Mouse (Mus musculus) MEL (cell line): Measurements from ENCODE around the gene Tlx1. TPM values are rescaled to one million over a fixed set of nuclear protein-coding genes. Genes with fewer than 3 reads are reported as not detected.

ENCODE experiments used
- DNase-seq: peaks from one replicate; pipeline ENCODE4 v3.0.0; 2011; ENCODE audit warnings: low read depth, low spot score
- H3K27ac ChIP-seq: 2 replicates; pipeline ENCODE4 v1.5.1; 2012; ENCODE audit warnings: low read depth, mild to moderate bottlenecking, control low read depth, low read length, moderate library complexity; ENCODE audit not compliant: control insufficient read depth
- H3K27me3 ChIP-seq, 2 experiments: fragments of 150-350 bp in 1 of 2; sonication (generic) in 1 of 2; 2 replicates each; pipeline ENCODE4 v1.6.1; 2012; ENCODE audit warnings: low read length in 2 of 2, mild to moderate bottlenecking in 2 of 2, improper control_type of control experiment in 1 of 2, moderate library complexity in 1 of 2; ENCODE audit not compliant: insufficient read depth in 2 of 2, control insufficient read depth in 1 of 2
- H3K36me3 ChIP-seq, 2 experiments: 2 replicates each; pipeline ENCODE4 v1.6.1; 2012 to 2014; ENCODE audit warnings: low read length in 2 of 2, improper control_type of control experiment in 1 of 2, inconsistent platforms in 1 of 2, mild to moderate bottlenecking in 1 of 2; ENCODE audit not compliant: insufficient read depth in 2 of 2, control insufficient read depth in 1 of 2
- H3K4me1 ChIP-seq, 2 experiments: fragments of 150-350 bp in 1 of 2; sonication (generic) in 1 of 2; 2 replicates each; pipeline ENCODE4 v1.6.1; 2012; ENCODE audit warnings: low read length in 2 of 2, improper control_type of control experiment in 1 of 2, mild to moderate bottlenecking in 1 of 2; ENCODE audit not compliant: insufficient read depth in 2 of 2, control insufficient read depth in 1 of 2
- H3K4me3 ChIP-seq, 2 experiments: fragments of 150-350 bp in 1 of 2; sonication (generic) in 1 of 2; 2 replicates each; pipeline ENCODE4 v1.5.1; 2012; ENCODE audit warnings: low read depth in 2 of 2, low read length in 2 of 2, mild to moderate bottlenecking in 2 of 2, moderate library complexity in 2 of 2, control low read depth in 1 of 2, improper control_type of control experiment in 1 of 2; ENCODE audit not compliant: control insufficient read depth in 1 of 2, insufficient read depth in 1 of 2
- H3K79me2 ChIP-seq: 2 replicates; pipeline ENCODE4 v1.6.1; 2012; ENCODE audit warnings: mild to moderate bottlenecking, low read length, moderate library complexity; ENCODE audit not compliant: control insufficient read depth, poor library complexity, insufficient read depth
- H3K9ac ChIP-seq: 2 replicates; pipeline ENCODE4 v1.6.1; 2012; ENCODE audit warnings: low read depth, mild to moderate bottlenecking, control low read depth, low read length, moderate library complexity; ENCODE audit not compliant: control insufficient read depth, poor library complexity, severe bottlenecking
- H3K9me3 ChIP-seq: fragments of 150-350 bp; sonication (generic); replicated peaks from 2 replicates; pipeline ENCODE4 v1.6.1; 2012; ENCODE audit warnings: mild to moderate bottlenecking, low read length, improper control_type of control experiment, moderate library complexity; ENCODE audit not compliant: insufficient read depth
- CHD2 ChIP-seq: IDR thresholded peaks from 2 replicates; pipeline ENCODE4 v1.6.1; 2011; ENCODE audit warnings: low read length, improper control_type of control experiment
- ELF1 ChIP-seq: IDR thresholded peaks from 2 replicates; pipeline ENCODE4 v1.6.1; 2014; ENCODE audit warnings: low read depth, mild to moderate bottlenecking, inconsistent platforms, low read length, improper control_type of control experiment, moderate library complexity
- EP300 ChIP-seq, 2 experiments: IDR thresholded peaks; 2 replicates each; pipeline ENCODE4 v1.6.1; 2011; ENCODE audit warnings: improper control_type of control experiment in 2 of 2, low read length in 2 of 2, low read depth in 1 of 2, mild to moderate bottlenecking in 1 of 2
- ETS1 ChIP-seq: IDR thresholded peaks from 2 replicates; pipeline ENCODE4 v1.6.1; 2012; ENCODE audit warnings: low read depth, mild to moderate bottlenecking, inconsistent platforms, low read length, improper control_type of control experiment, moderate library complexity
- GABPA ChIP-seq: IDR thresholded peaks from 2 replicates; pipeline ENCODE4 v1.6.1; 2012; ENCODE audit warnings: low read depth, mild to moderate bottlenecking, inconsistent platforms, low read length, improper control_type of control experiment, moderate library complexity
- GATA1 ChIP-seq: IDR thresholded peaks from 2 replicates; pipeline ENCODE4 v1.6.1; 2011; ENCODE audit warnings: low read depth, low read length, improper control_type of control experiment
- KAT2A ChIP-seq: conservative IDR thresholded peaks from 2 replicates; pipeline ENCODE4 v1.6.1; 2012; ENCODE audit warnings: low read depth, low read length, improper control_type of control experiment, inconsistent platforms
- MAX ChIP-seq: IDR thresholded peaks from 2 replicates; pipeline ENCODE4 v1.6.1; 2011; ENCODE audit warnings: low read length, improper control_type of control experiment
- MAZ ChIP-seq: IDR thresholded peaks from 2 replicates; pipeline ENCODE4 v1.6.1; 2012; ENCODE audit warnings: low read depth, mild to moderate bottlenecking, inconsistent platforms, low read length, improper control_type of control experiment
- MEF2A ChIP-seq: IDR thresholded peaks from 2 replicates; pipeline ENCODE4 v1.6.1; 2014; ENCODE audit warnings: low read depth, mild to moderate bottlenecking, inconsistent platforms, low read length, improper control_type of control experiment; ENCODE audit not compliant: poor library complexity, insufficient replicate concordance, severe bottlenecking; ENCODE audit errors: extremely low read depth
- MYB ChIP-seq: IDR thresholded peaks from 2 replicates; pipeline ENCODE4 v1.6.1; 2011; ENCODE audit warnings: mild to moderate bottlenecking, low read depth, low read length, improper control_type of control experiment
- NELFE ChIP-seq: IDR thresholded peaks from 2 replicates; pipeline ENCODE4 v1.6.1; 2011; ENCODE audit warnings: low read depth, low read length, improper control_type of control experiment
- NRF1 ChIP-seq: IDR thresholded peaks from 2 replicates; pipeline ENCODE4 v1.6.1; 2014; ENCODE audit warnings: low read depth, mild to moderate bottlenecking, inconsistent platforms, low read length, improper control_type of control experiment, moderate library complexity; ENCODE audit not compliant: poor library complexity, insufficient read depth, severe bottlenecking
- POLR2A ChIP-seq, 2 experiments: IDR thresholded peaks; 2 replicates each; pipeline ENCODE4 v1.6.1; 2011 to 2012; ENCODE audit warnings: low read length in 2 of 2, mild to moderate bottlenecking in 2 of 2, control low read depth in 1 of 2, improper control_type of control experiment in 1 of 2, low read depth in 1 of 2, moderate library complexity in 1 of 2; ENCODE audit not compliant: control insufficient read depth in 1 of 2, insufficient read depth in 1 of 2, poor library complexity in 1 of 2
- POLR2AphosphoS2 ChIP-seq: IDR thresholded peaks from 2 replicates; pipeline ENCODE4 v1.6.1; 2011; ENCODE audit warnings: low read length, improper control_type of control experiment
- RAD21 ChIP-seq: IDR thresholded peaks from 2 replicates; pipeline ENCODE4 v1.6.1; 2011; ENCODE audit warnings: mild to moderate bottlenecking, low read depth, low read length, improper control_type of control experiment
- SIN3A ChIP-seq: IDR thresholded peaks from 2 replicates; pipeline ENCODE4 v1.6.1; 2012; ENCODE audit warnings: low read length, improper control_type of control experiment, inconsistent platforms
- SMC3 ChIP-seq: IDR thresholded peaks from 2 replicates; pipeline ENCODE4 v1.6.1; 2011; ENCODE audit warnings: low read depth, low read length, improper control_type of control experiment
- TBP ChIP-seq: IDR thresholded peaks from 2 replicates; pipeline ENCODE4 v1.8.0; 2011; ENCODE audit warnings: low read depth, low read length, improper control_type of control experiment
- TCF12 ChIP-seq: IDR thresholded peaks from 2 replicates; pipeline ENCODE4 v1.6.1; 2014; ENCODE audit warnings: low read depth, mild to moderate bottlenecking, inconsistent platforms, low read length, improper control_type of control experiment, moderate library complexity
- UBTF ChIP-seq: IDR thresholded peaks from 2 replicates; pipeline ENCODE4 v1.6.1; 2012; ENCODE audit warnings: low read depth, mild to moderate bottlenecking, inconsistent platforms, low read length, improper control_type of control experiment, moderate library complexity, borderline replicate concordance; ENCODE audit not compliant: insufficient read depth
- USF1 ChIP-seq: IDR thresholded peaks from 2 replicates; pipeline ENCODE4 v1.6.1; 2014; ENCODE audit warnings: low read depth, mild to moderate bottlenecking, inconsistent platforms, low read length, improper control_type of control experiment, moderate library complexity
- USF2 ChIP-seq, 2 experiments: IDR thresholded peaks; 2 replicates each; pipeline ENCODE4 v1.6.1; 2011 to 2012; ENCODE audit warnings: improper control_type of control experiment in 2 of 2, low read length in 2 of 2, borderline replicate concordance in 1 of 2, inconsistent platforms in 1 of 2, low read depth in 1 of 2, mild to moderate bottlenecking in 1 of 2; ENCODE audit not compliant: insufficient read depth in 1 of 2
- ZMIZ1 ChIP-seq: IDR thresholded peaks from 2 replicates; pipeline ENCODE4 v1.6.1; 2012; ENCODE audit warnings: low read depth, mild to moderate bottlenecking, inconsistent platforms, low read length, improper control_type of control experiment, moderate library complexity
- ZNF384 ChIP-seq: IDR thresholded peaks from 2 replicates; pipeline ENCODE4 v1.6.1; 2012; ENCODE audit warnings: low read depth, mild to moderate bottlenecking, inconsistent platforms, low read length, improper control_type of control experiment
- polyA plus RNA-seq, 2 experiments: library from polyadenylated mRNA; stranded (reverse) in 1 of 2; unstranded in 1 of 2; fragments of >175 nt in 1 of 2; fragments of >200 nt in 1 of 2; gene quantifications; 2 replicates each; pipeline versions ENCODE4 v1.2.1 to v1.2.4; 2012; ENCODE audit warnings: low replicate concordance in 2 of 2, low read depth in 1 of 2; ENCODE audit not compliant: insufficient read length in 2 of 2, insufficient read depth in 1 of 2, missing spikeins in 1 of 2
- total RNA-seq: library from RNA; depleted of rRNA; stranded (reverse); fragments of 300-350 nt; gene quantifications from 2 replicates; pipeline ENCODE4 v1.2.3, GENCODE M21; 2012

The Tlx1 gene
- total and polyA plus RNA-seq, 3 experiments = not detected

- Histone ChIP-seq H3K9ac (no peak overlapping the region), H3K27me3 (no peaks in the 10 kb centered on the region; a peak in 1 of 4 replicates)
- no peak for TF ChIP-seq MEF2A
- no peak for TF ChIP-seq POLR2A (IDR thresholded peaks at IDR 0.05; ENCODE audit: control insufficient read depth in 1 of 2, insufficient read depth in 1 of 2, low read depth in 1 of 2, low read length in 2 of 2, poor library complexity in 1 of 2)
- no peak for TF ChIP-seq NELFE
- no peak for TF ChIP-seq ZMIZ1
- no peak for TF ChIP-seq NRF1
- TF ChIP-seq GATA1 = no peak
- no peak for TF ChIP-seq CHD2
- no peak for TF ChIP-seq GABPA
- no peak for TF ChIP-seq ELF1
- TF ChIP-seq EP300 (IDR thresholded peaks at IDR 0.05; ENCODE audit: low read depth in 1 of 2, low read length in 2 of 2) = no peak
- no peak for TF ChIP-seq MAZ
- TF ChIP-seq TCF12 = no peak
- TF ChIP-seq SIN3A = no peak
- no peak for TF ChIP-seq ETS1
- TF ChIP-seq TBP = no peak
- TF ChIP-seq UBTF = no peak
- TF ChIP-seq MYB = no peak
- TF ChIP-seq ZNF384 = no peak
- TF ChIP-seq, all 39 proteins: peak for 0
- Histone ChIP-seq H3K79me2 (no peaks in the 10 kb centered on the region), H3K4me3 (no peak overlapping the region), H3K9me3 (no peaks in the 10 kb centered on the region), H3K27ac (no peak overlapping the region), H3K36me3 (no peaks in the 10 kb centered on the region), H3K4me1 (no peaks in the 10 kb centered on the region)
- no peak for DNase-seq
Measured at GRCm38 (mm10) chr19:45155791-45156186, 5.3 kb downstream of the Tlx1 start.

GRCm38 (mm10) chr19:45156381-45156780 is 5.9 kb downstream of the Tlx1 start:
- H3K27me3 ChIP-seq = no peaks in the 10 kb centered on the region; a peak in 1 of 4 replicates
- no peaks in the 10 kb centered on the region for H3K36me3 ChIP-seq
- no peak overlapping the region for H3K4me3 ChIP-seq
- no peaks in the 10 kb centered on the region for H3K79me2 ChIP-seq
- no peak overlapping the region for H3K27ac ChIP-seq
- no peak for TF ChIP-seq POLR2AphosphoS2
- TF ChIP-seq SMC3 = no peak
- no peak for TF ChIP-seq USF1
- no peak for TF ChIP-seq TBP
- no peak for TF ChIP-seq KAT2A
- TF ChIP-seq MAX = no peak
- no peak for TF ChIP-seq RAD21
- TF ChIP-seq GABPA = no peak
- no peak for TF ChIP-seq TCF12
- no peak for TF ChIP-seq USF2 (IDR thresholded peaks at IDR 0.05; ENCODE audit: borderline replicate concordance in 1 of 2, insufficient read depth in 1 of 2, low read depth in 1 of 2, low read length in 2 of 2)
- no peak overlapping the region for H3K9ac ChIP-seq
- no peaks in the 10 kb centered on the region for H3K4me1 ChIP-seq
- no peaks in the 10 kb centered on the region for H3K9me3 ChIP-seq
- DNase-seq = no peak
